In genomic region chr14:72709710-72710340, GRCm38 (mm10) we compare ENCODE assay signal across 8 mouse cellular contexts. TPM values are rescaled to one million over a fixed set of nuclear protein-coding genes. Genes with fewer than 3 reads are reported as not detected.
DNase-seq lines count a peak whose midpoint lies in the region; ATAC-seq and TF ChIP-seq lines count a peak whose summit lies in the region.

Gene Fndc3a, minus strand, starts transcription at chr14:72710003.

- H3K4me1 ChIP-seq in cerebellum, adult 2 months (ENCODE audit: control insufficient read depth, insufficient read depth, low read length) = no peaks in the 10 kb centered on the region
- H3K4me1 ChIP-seq in hindbrain, embryonic 11.5 days (replicated peaks; ENCODE audit: control insufficient read depth, insufficient read depth, low read length) = no peaks in the 10 kb centered on the region
- H3K4me1 ChIP-seq in lung, postnatal 0 days (ENCODE audit: insufficient read depth, low read depth, low read length) = no peaks in the 10 kb centered on the region; the same call in 1 of the 2 replicates

- H3K4me2 ChIP-seq in hindbrain, embryonic 11.5 days (replicated peaks; ENCODE audit: low read depth, low read length) = peak within 1 kb of the TSS; percentile 88
- H3K4me2 ChIP-seq in lung, postnatal 0 days (replicated peaks; ENCODE audit: low read depth, low read length) = peak within 1 kb of the TSS; percentile 79

- no peaks in the 10 kb centered on the region for H3K9me3 ChIP-seq in hindbrain, embryonic 11.5 days (ENCODE audit: control insufficient read depth, low read length)
- H3K9me3 ChIP-seq in lung, postnatal 0 days (ENCODE audit: low read length) = no peaks in the 10 kb centered on the region

- H3K27ac ChIP-seq in cerebellum, adult 2 months (ENCODE audit: insufficient read depth, low read length) = no peak within 1 kb of the TSS
- peak within 1 kb of the TSS; percentile 85 for H3K27ac ChIP-seq in hindbrain, embryonic 11.5 days (ENCODE audit: low read depth, low read length)
- peak within 1 kb of the TSS; percentile 98 for H3K27ac ChIP-seq in lung, postnatal 0 days (ENCODE audit: low read length)

- H3K9ac ChIP-seq in hindbrain, embryonic 11.5 days (ENCODE audit: low read depth, low read length) = peak within 1 kb of the TSS; percentile 93
- H3K9ac ChIP-seq in lung, postnatal 0 days (replicated peaks; ENCODE audit: low read depth) = peak within 1 kb of the TSS; percentile 95

- TF ChIP-seq EP300 in lung, postnatal 0 days (IDR thresholded peaks at IDR 0.05) = no peak

- no peaks in the 10 kb centered on the region for H3K36me3 ChIP-seq in hindbrain, embryonic 11.5 days (ENCODE audit: control insufficient read depth, insufficient read depth, low read length)
- no peaks in the 10 kb centered on the region for H3K36me3 ChIP-seq in lung, postnatal 0 days (ENCODE audit: insufficient read depth, low read length)

- ATAC-seq in hindbrain, embryonic 11.5 days (ENCODE audit: low FRiP score) = peak; percentile 93
- peak; percentile 92 for ATAC-seq in lung, postnatal 0 days

- no peak for TF ChIP-seq POLR2A in cerebellum, adult 2 months (IDR thresholded peaks at IDR 0.05; ENCODE audit: borderline replicate concordance, insufficient read depth, low read length)

- no peak for TF ChIP-seq CTCF in cerebellum, adult 2 months (IDR thresholded peaks at IDR 0.05; ENCODE audit: borderline replicate concordance, insufficient read depth, low read depth, low read length)
- TF ChIP-seq CTCF in lung, postnatal 0 days (IDR thresholded peaks at IDR 0.05) = no peak

- H3K4me3 ChIP-seq in cerebellum, adult 2 months (replicated peaks; ENCODE audit: insufficient read depth, low read depth, low read length) = peak within 1 kb of the TSS; percentile 70
- peak within 1 kb of the TSS; percentile 87 for H3K4me3 ChIP-seq in hindbrain, embryonic 11.5 days (ENCODE audit: low read depth, low read length)
- H3K4me3 ChIP-seq in lung, postnatal 0 days (ENCODE audit: low read depth, low read length) = peak within 1 kb of the TSS; percentile 99

- DNase-seq in MN1 (ENCODE audit: low spot score) = peak; percentile 87
- DNase-seq in cerebellum, adult 2 months = peak; percentile 74 to 75
- peak; percentile 78 to 86 for DNase-seq in frontal cortex, postnatal 10 days (ENCODE audit: low spot score in 2 of 2)
- DNase-seq in hindbrain, embryonic 11.5 days (ENCODE audit: low spot score) = peak; percentile 90
- DNase-seq in layer of hippocampus, postnatal 10 days (ENCODE audit: low spot score in 2 of 2) = peak; percentile 86 to 92
- DNase-seq in lung, postnatal 0 days (ENCODE audit: low spot score) = peak; percentile 91
- peak; percentile 74 for DNase-seq in ovary, postnatal 10 days (ENCODE audit: low spot score)
- DNase-seq in thymus, postnatal 10 days (ENCODE audit: low spot score in 2 of 2) = peak; percentile 85 to 89

- no peaks in the 10 kb centered on the region for H3K27me3 ChIP-seq in cerebellum, adult 2 months (ENCODE audit: control insufficient read depth, insufficient read depth, low read length)
- no peaks in the 10 kb centered on the region for H3K27me3 ChIP-seq in hindbrain, embryonic 11.5 days (ENCODE audit: control insufficient read depth, insufficient read depth, low read length)
- H3K27me3 ChIP-seq in lung, postnatal 0 days (replicated peaks; ENCODE audit: insufficient read depth, low read length) = no peaks in the 10 kb centered on the region

- under 1% methylated on average over 82 of the region's 82 CpGs for WGBS in cerebellum, adult 2 months
- WGBS in hindbrain, embryonic 11.5 days = under 1% methylated on average over 57 of the region's 82 CpGs
- 1% methylated on average over 39 of the region's 82 CpGs for WGBS in lung, postnatal 0 days

RNA-seq across cellular contexts. Expression of gene Fndc3a, which starts in this region (rescaled TPM):
- polyA plus RNA-seq in cerebellum, adult 2 months (2012; rRNA removed) = 20.0 and 20.6 TPM in 2 replicates
- 42.0 and 57.2 TPM in 2 replicates for polyA plus RNA-seq in hindbrain, embryonic 11.5 days (2014; fragmentation: Nextera tagmentation; extraction: Ambion mirVana)
- total RNA-seq in layer of hippocampus, postnatal 10 days (2021) = 10 to 100 TPM; 45.8 to 46.0 TPM
- 33.5 and 40.2 TPM in 2 replicates for polyA plus RNA-seq in lung, postnatal 0 days (2015; fragmentation: Nextera tagmentation; extraction: Ambion mirVana)
